Mouse (Mus musculus) myocyte (in vitro differentiated cells): ENCODE results near the gene Ccdc3.

Source experiments
- E2F4 ChIP-seq: IDR thresholded peaks from one replicate; pipeline ENCODE4 v1.6.1; 2011; ENCODE audit warnings: mild to moderate bottlenecking, control low read depth, moderate library complexity; ENCODE audit not compliant: insufficient read depth
- MAX ChIP-seq: IDR thresholded peaks from one replicate; pipeline ENCODE4 v1.6.1; 2011; ENCODE audit warnings: low read depth, mild to moderate bottlenecking, control low read depth
- MYOG ChIP-seq, 3 experiments: IDR thresholded peaks; one replicate each; pipeline ENCODE4 v1.6.1; 2011; ENCODE audit warnings: control low read depth in 2 of 3, low read depth in 2 of 3, mild to moderate bottlenecking in 2 of 3; ENCODE audit not compliant: insufficient read length in 2 of 3, control insufficient read depth in 1 of 3, insufficient read depth in 1 of 3
- POLR2A ChIP-seq: IDR thresholded peaks from one replicate; pipeline ENCODE4 v1.6.1; 2011; ENCODE audit warnings: low read depth, mild to moderate bottlenecking, control low read depth, moderate library complexity; ENCODE audit not compliant: insufficient read length
- POLR2AphosphoS2 ChIP-seq: IDR thresholded peaks from one replicate; pipeline ENCODE4 v1.6.1; 2011; ENCODE audit warnings: low read depth, control low read depth; ENCODE audit not compliant: insufficient read length
- REST ChIP-seq: IDR thresholded peaks from one replicate; pipeline ENCODE4 v1.6.1; 2011; ENCODE audit warnings: mild to moderate bottlenecking, control low read depth, moderate library complexity; ENCODE audit not compliant: insufficient read depth, insufficient read length
- SRF ChIP-seq: IDR thresholded peaks from one replicate; pipeline ENCODE4 v1.6.1; 2011; ENCODE audit warnings: low read depth; ENCODE audit not compliant: control insufficient read depth, insufficient read length
- TCF12 ChIP-seq: IDR thresholded peaks from one replicate; pipeline ENCODE4 v1.6.1; 2011; ENCODE audit warnings: mild to moderate bottlenecking, control low read depth; ENCODE audit not compliant: poor library complexity, insufficient read depth, severe bottlenecking
- TCF3 ChIP-seq: IDR thresholded peaks from one replicate; pipeline ENCODE4 v1.6.1; 2011; ENCODE audit warnings: low read depth, control low read depth; ENCODE audit not compliant: insufficient read length
- USF1 ChIP-seq: IDR thresholded peaks from one replicate; pipeline ENCODE4 v1.6.1; 2011; ENCODE audit warnings: low read depth, mild to moderate bottlenecking, control low read depth, moderate library complexity

DNA sequence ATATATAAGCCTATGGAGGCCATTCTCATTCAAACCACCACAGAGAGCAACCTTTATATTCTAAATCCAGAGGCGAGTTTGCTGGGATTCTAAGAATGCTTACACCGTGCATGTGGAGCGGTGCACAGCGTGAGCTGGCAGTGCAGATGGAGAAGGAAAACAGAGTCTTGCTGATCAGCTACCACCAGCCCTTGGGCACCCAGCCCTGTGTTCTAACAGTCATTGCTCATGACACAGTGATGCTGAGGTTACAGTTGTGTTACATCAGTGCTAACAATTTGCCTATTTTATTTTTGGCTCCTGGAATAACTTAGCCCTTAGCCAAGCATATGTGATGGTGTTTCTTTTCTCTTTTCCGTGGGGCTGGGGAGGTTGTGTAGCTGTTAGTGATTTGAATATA, 42.7 kb upstream of the Ccdc3 start:
- TF ChIP-seq TCF12 (no peak), E2F4 (no peak), POLR2A (peak; percentile 32), POLR2AphosphoS2 (no peak), TCF3 (no peak), MYOG (IDR thresholded peaks at IDR 0.05; ENCODE audit: control insufficient read depth in 1 of 3, insufficient read depth in 1 of 3, insufficient read length in 2 of 3, low read depth in 2 of 3) (no peak), MAX (no peak), REST (no peak), SRF (no peak), USF1 (no peak)
